Mouse (Mus musculus) embryonic fibroblast, embryonic 13.5 days (primary cell): ENCODE data around the gene Ptges3l.

Source experiments
- CTCF ChIP-seq: IDR thresholded peaks from 2 replicates; pipeline ENCODE4 v1.5.1; 2011; ENCODE audit warnings: mild to moderate bottlenecking, control low read depth, low read length, moderate library complexity, borderline replicate concordance; ENCODE audit not compliant: insufficient read depth
- POLR2A ChIP-seq: IDR thresholded peaks from 2 replicates; pipeline ENCODE4 v1.6.1; 2011; ENCODE audit warnings: low read depth, mild to moderate bottlenecking, control low read depth, low read length, moderate library complexity

- no peak for TF ChIP-seq CTCF
- no peak for TF ChIP-seq POLR2A
Measured at GRCm38 (mm10) chr11:101435831-101436230, 10.7 kb upstream of the Ptges3l start.
